Mouse (Mus musculus) liver, embryonic 14.5 days (tissue): ENCODE measurements at regions not wholly inside any gene's neighbourhood (a gene's known extent, or its start where the extent isn't known, plus 50 kb on each side); places are given as distances from the start of the nearest gene placed in this dataset.

Experiments
- ATAC-seq: fragments of 200-750 bp; cut with Nextera tagmentation; 2 replicates; pipeline ENCODE4 v1.8.0; 2017; ENCODE audit warnings: moderate number of reproducible peaks, mild to moderate bottlenecking, moderate library complexity; ENCODE audit not compliant: insufficient read depth
- DNase-seq, 3 experiments: peaks; one replicate each; pipeline ENCODE4 v3.0.0-alpha.2; 2012 to 2013; ENCODE audit warnings: low read depth in 3 of 3, low spot score in 3 of 3
- H3K27ac ChIP-seq: fragments of 300-500 bp; sonication (generic); 2 replicates; pipeline ENCODE4 v1.5.1; 2014; ENCODE audit warnings: moderate library complexity, mild to moderate bottlenecking, control low read depth, inconsistent platforms
- H3K27me3 ChIP-seq: fragments of 300-500 bp; sonication (generic); 2 replicates; pipeline ENCODE4 v1.6.1; 2014; ENCODE audit warnings: mild to moderate bottlenecking, low read length, moderate library complexity; ENCODE audit not compliant: control insufficient read depth, insufficient read depth
- H3K36me3 ChIP-seq: fragments of 300-500 bp; sonication (generic); replicated peaks from 2 replicates; pipeline ENCODE4 v1.6.1; 2014; ENCODE audit warnings: low read depth; ENCODE audit not compliant: control insufficient read depth, insufficient read depth
- H3K4me1 ChIP-seq, 2 experiments: fragments of 200-500 bp in 1 of 2; fragments of 300-500 bp in 1 of 2; sonication (generic) in 1 of 2; replicated peaks; 2 replicates each; pipeline ENCODE4 v1.6.1; 2012 to 2014; ENCODE audit warnings: antibody characterized with exemption in 1 of 2, inconsistent platforms in 1 of 2, low read length in 1 of 2; ENCODE audit not compliant: control insufficient read depth in 2 of 2, insufficient read depth in 2 of 2
- H3K4me2 ChIP-seq: fragments of 300-500 bp; sonication (generic); 2 replicates; pipeline ENCODE4 v1.6.1; 2014; ENCODE audit warnings: low read depth, mild to moderate bottlenecking, control low read depth, moderate library complexity
- H3K4me3 ChIP-seq, 2 experiments: fragments of 200-500 bp in 1 of 2; fragments of 300-500 bp in 1 of 2; sonication (generic) in 1 of 2; 2 replicates each; pipeline ENCODE4 v1.5.1; 2012 to 2014; ENCODE audit warnings: low read depth in 2 of 2, low read length in 2 of 2, mild to moderate bottlenecking in 2 of 2, control low read depth in 1 of 2, inconsistent platforms in 1 of 2, moderate library complexity in 1 of 2; ENCODE audit not compliant: insufficient read depth in 1 of 2
- H3K9ac ChIP-seq: fragments of 300-500 bp; sonication (generic); replicated peaks from 2 replicates; pipeline ENCODE4 v1.6.1; 2014; ENCODE audit warnings: mild to moderate bottlenecking, control low read depth, moderate library complexity
- H3K9me3 ChIP-seq: fragments of 300-500 bp; sonication (generic); 2 replicates; pipeline ENCODE4 v1.6.1; 2016; ENCODE audit warnings: low read length, mixed read lengths; ENCODE audit not compliant: control insufficient read depth
- CTCF ChIP-seq: IDR thresholded peaks from 2 replicates; pipeline ENCODE4 v1.5.1; 2016; ENCODE audit warnings: antibody characterized with exemption, low read depth, control low read depth
- EP300 ChIP-seq: IDR thresholded peaks from 2 replicates; pipeline ENCODE4 v1.6.1; 2016; ENCODE audit warnings: antibody characterized with exemption, low read depth
- WGBS: fragments of 180-500 bp; shearing (Covaris S2); extraction: QIAGEN DNeasy Blood & Tissue Kit; methylation state at CpG from one replicate; pipeline ENCODE4 v1.1.7; 2014; ENCODE audit not compliant: insufficient replicate concordance; 5-methylcytosine and 5-hydroxymethylcytosine counted together

DNA sequence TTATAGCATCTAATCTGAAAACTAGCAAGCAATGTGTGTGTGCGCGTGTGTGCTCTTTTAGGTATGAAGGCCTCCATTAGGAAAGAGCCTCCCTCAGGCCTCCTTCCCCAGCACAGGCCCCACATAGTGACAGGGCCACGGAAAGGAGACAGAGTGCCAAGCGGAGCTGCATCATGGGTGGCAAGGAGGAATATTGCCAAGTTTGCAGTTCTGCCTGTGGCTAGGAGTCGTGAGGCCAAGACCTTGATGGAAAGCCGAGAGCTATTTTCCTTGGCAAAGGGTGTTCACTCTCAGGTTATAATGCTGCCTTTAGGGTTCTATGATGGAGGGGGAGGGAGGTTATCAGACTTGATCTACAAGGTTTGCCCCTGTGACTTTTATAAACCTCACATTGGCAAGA is 53.4 kb upstream of the Tpm1 start:
- Histone ChIP-seq H3K4me2 (no peak overlapping the region), H3K27ac (no peak overlapping the region), H3K4me1 (peaks cover 0 to 6% of the 10 kb centered on the region in 2 experiments; a peak in 1 of 4 replicates), H3K9me3 (no peaks in the 10 kb centered on the region), H3K9ac (no peak overlapping the region), H3K36me3 (no peaks in the 10 kb centered on the region), H3K4me3 (no peak overlapping the region), H3K27me3 (no peaks in the 10 kb centered on the region)
- no peak for DNase-seq
- TF ChIP-seq EP300 (no peak), CTCF (no peak)
- ATAC-seq, result no peak
- 78% methylated on average over 6 of the region's 6 CpGs for WGBS

DNA sequence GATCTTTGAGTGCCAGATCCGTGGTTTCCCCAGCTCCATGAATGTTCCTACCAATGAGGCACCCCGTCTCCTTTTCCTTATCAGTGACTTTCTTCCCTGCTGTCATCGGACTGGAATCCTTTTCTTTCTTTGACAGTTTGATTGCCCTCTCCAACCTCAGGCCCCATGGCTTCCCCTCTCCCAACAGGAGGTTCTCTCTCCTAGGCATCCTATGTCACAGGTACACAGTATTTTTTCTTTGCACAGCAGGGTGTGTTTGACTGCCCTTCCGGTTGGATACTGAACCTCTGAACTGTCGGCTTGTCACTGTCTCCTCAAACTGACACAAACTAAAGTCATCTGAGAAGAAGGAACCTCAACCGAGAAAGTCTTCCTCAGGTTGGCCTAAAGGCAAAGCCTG is 50.3 kb upstream of the Tpm1 start:
- Histone ChIP-seq H3K4me3 (no peak overlapping the region), H3K27ac (no peak overlapping the region), H3K36me3 (no peaks in the 10 kb centered on the region), H3K9ac (no peak overlapping the region), H3K4me1 (peaks cover 0 to 6% of the 10 kb centered on the region in 2 experiments; a peak in 1 of 4 replicates), H3K27me3 (no peaks in the 10 kb centered on the region), H3K9me3 (no peaks in the 10 kb centered on the region), H3K4me2 (no peak overlapping the region)
- TF ChIP-seq EP300, result no peak
- no peak for TF ChIP-seq CTCF
- ATAC-seq (no peak), DNase-seq (no peak)
- 31% methylated on average over 6 of the region's 6 CpGs for WGBS
